Mouse (Mus musculus) CH12.LX (cell line): Measurements from ENCODE around the gene Lrrc30. TPM values are rescaled to one million over a fixed set of nuclear protein-coding genes. Genes with fewer than 3 reads are reported as not detected.

Experiments
- DNase-seq: peaks from one replicate; pipeline ENCODE4 v3.0.0-alpha.2; 2013; ENCODE audit errors: extremely low read depth
- H3K27ac ChIP-seq: 2 replicates; pipeline ENCODE4 v1.5.1; 2012; ENCODE audit warnings: low read depth, mild to moderate bottlenecking, control low read depth, moderate library complexity; ENCODE audit not compliant: insufficient read depth
- H3K27me3 ChIP-seq: replicated peaks from 2 replicates; pipeline ENCODE3; 2012; ENCODE audit warnings: inconsistent platforms
- H3K36me3 ChIP-seq, 2 experiments: replicated peaks in 1 of 2; 2 replicates each; pipeline versions ENCODE3 to v1.6.1; 2012; ENCODE audit warnings: inconsistent platforms in 1 of 2, low read length in 1 of 2, mild to moderate bottlenecking in 1 of 2, mixed read lengths in 1 of 2, moderate library complexity in 1 of 2; ENCODE audit not compliant: control insufficient read depth in 1 of 2, insufficient read depth in 1 of 2
- H3K4me1 ChIP-seq, 2 experiments: 2 replicates each; pipeline ENCODE4 v1.6.1; 2012; ENCODE audit warnings: inconsistent platforms in 1 of 2, moderate library complexity in 1 of 2; ENCODE audit not compliant: insufficient read depth in 2 of 2, control insufficient read depth in 1 of 2
- H3K4me2 ChIP-seq: 2 replicates; pipeline ENCODE4 v1.6.1; 2012; ENCODE audit warnings: low read depth, mild to moderate bottlenecking, control low read depth; ENCODE audit not compliant: poor library complexity, insufficient read depth, severe bottlenecking
- H3K4me3 ChIP-seq, 3 experiments: fragments of 150-350 bp in 1 of 3; sonication (generic) in 1 of 3; replicated peaks in 1 of 3; 2 replicates each; pipeline versions ENCODE3 to v1.5.1; 2011 to 2012; ENCODE audit warnings: low read depth in 2 of 3, low read length in 2 of 3, mild to moderate bottlenecking in 2 of 3, moderate library complexity in 2 of 3, control low read depth in 1 of 3, improper control_type of control experiment in 1 of 3, inconsistent platforms in 1 of 3, mixed read lengths in 1 of 3; ENCODE audit not compliant: poor library complexity in 1 of 3
- H3K79me2 ChIP-seq: replicated peaks from 2 replicates; pipeline ENCODE4 v1.6.1; 2012; ENCODE audit warnings: mild to moderate bottlenecking, moderate library complexity; ENCODE audit not compliant: control insufficient read depth, poor library complexity, insufficient read depth, severe bottlenecking; ENCODE audit errors: extremely low read depth
- H3K9ac ChIP-seq: 2 replicates; pipeline ENCODE4 v1.6.1; 2012; ENCODE audit warnings: low read depth, mild to moderate bottlenecking, control low read depth, moderate library complexity; ENCODE audit not compliant: insufficient read depth
- H3K9me3 ChIP-seq: replicated peaks from 2 replicates; pipeline ENCODE3; 2012; ENCODE audit warnings: low read length, inconsistent platforms, mixed read lengths
- BHLHE40 ChIP-seq: IDR thresholded peaks from 2 replicates; pipeline ENCODE4 v1.6.1; 2011; ENCODE audit warnings: mild to moderate bottlenecking, low read depth, low read length, improper control_type of control experiment
- CHD1 ChIP-seq: IDR thresholded peaks from 2 replicates; pipeline ENCODE4 v1.6.1; 2012; ENCODE audit warnings: low read depth, low read length, improper control_type of control experiment, inconsistent platforms
- CHD2 ChIP-seq: IDR thresholded peaks from 2 replicates; pipeline ENCODE4 v1.6.1; 2011; ENCODE audit warnings: low read length, improper control_type of control experiment
- CTCF ChIP-seq, 2 experiments: IDR thresholded peaks in 1 of 2; conservative IDR thresholded peaks in 1 of 2; 2 replicates each; pipeline ENCODE4 v1.5.1; 2011 to 2012; ENCODE audit warnings: low read depth in 2 of 2, low read length in 2 of 2, improper control_type of control experiment in 1 of 2, inconsistent platforms in 1 of 2, mild to moderate bottlenecking in 1 of 2, moderate library complexity in 1 of 2
- IRF4 ChIP-seq: IDR thresholded peaks from 2 replicates; pipeline ENCODE4 v1.6.1; 2014; ENCODE audit warnings: low read depth, mild to moderate bottlenecking, inconsistent platforms, low read length, improper control_type of control experiment
- JUND ChIP-seq: conservative IDR thresholded peaks from 2 replicates; pipeline ENCODE4 v1.6.1; 2011; ENCODE audit warnings: low read depth, low read length, improper control_type of control experiment
- KAT2A ChIP-seq: IDR thresholded peaks from 2 replicates; pipeline ENCODE4 v1.6.1; 2012; ENCODE audit warnings: low read length, improper control_type of control experiment, inconsistent platforms; ENCODE audit not compliant: insufficient replicate concordance
- MAFK ChIP-seq: IDR thresholded peaks from 2 replicates; pipeline ENCODE4 v1.6.1; 2011; ENCODE audit warnings: low read length, improper control_type of control experiment; ENCODE audit not compliant: insufficient replicate concordance
- MAX ChIP-seq: IDR thresholded peaks from 2 replicates; pipeline ENCODE4 v1.6.1; 2011; ENCODE audit warnings: low read length, improper control_type of control experiment
- MAZ ChIP-seq: IDR thresholded peaks from 2 replicates; pipeline ENCODE4 v1.6.1; 2012; ENCODE audit warnings: low read depth, mild to moderate bottlenecking, inconsistent platforms, low read length, improper control_type of control experiment, moderate library complexity
- MXI1 ChIP-seq: IDR thresholded peaks from 2 replicates; pipeline ENCODE4 v1.6.1; 2011; ENCODE audit warnings: mild to moderate bottlenecking, low read depth, low read length, improper control_type of control experiment
- MYC ChIP-seq: IDR thresholded peaks from 2 replicates; pipeline ENCODE4 v1.6.1; 2011; ENCODE audit warnings: low read depth, mild to moderate bottlenecking, improper control_type of control experiment, low read length
- NRF1 ChIP-seq: IDR thresholded peaks from 2 replicates; pipeline ENCODE4 v1.6.1; 2014; ENCODE audit warnings: low read depth, mild to moderate bottlenecking, inconsistent platforms, low read length, improper control_type of control experiment, moderate library complexity
- PAX5 ChIP-seq: IDR thresholded peaks from 2 replicates; pipeline ENCODE4 v1.6.1; 2012; ENCODE audit warnings: low read length, inconsistent platforms, mixed read lengths
- POLR2A ChIP-seq: IDR thresholded peaks from 2 replicates; pipeline ENCODE4 v1.6.1; 2011; ENCODE audit warnings: low read depth, mild to moderate bottlenecking, improper control_type of control experiment, low read length
- POLR2AphosphoS2 ChIP-seq: IDR thresholded peaks from 2 replicates; pipeline ENCODE4 v1.6.1; 2011; ENCODE audit warnings: low read depth, low read length, improper control_type of control experiment
- RAD21 ChIP-seq: IDR thresholded peaks from 2 replicates; pipeline ENCODE4 v1.6.1; 2011; ENCODE audit warnings: low read depth, mild to moderate bottlenecking, low read length, improper control_type of control experiment, moderate library complexity
- RCOR1 ChIP-seq: conservative IDR thresholded peaks from 2 replicates; pipeline ENCODE4 v1.6.1; 2012; ENCODE audit warnings: low read depth, mild to moderate bottlenecking, inconsistent platforms, low read length, improper control_type of control experiment
- SIN3A ChIP-seq: IDR thresholded peaks from 2 replicates; pipeline ENCODE4 v1.6.1; 2012; ENCODE audit warnings: low read length, improper control_type of control experiment, inconsistent platforms
- SMC3 ChIP-seq: IDR thresholded peaks from 2 replicates; pipeline ENCODE4 v1.6.1; 2011; ENCODE audit warnings: low read depth, low read length, improper control_type of control experiment
- TBP ChIP-seq: conservative IDR thresholded peaks from 2 replicates; pipeline ENCODE4 v1.6.1; 2011; ENCODE audit warnings: low read depth, low read length, improper control_type of control experiment
- TCF12 ChIP-seq: IDR thresholded peaks from 2 replicates; pipeline ENCODE4 v1.6.1; 2014; ENCODE audit warnings: low read depth, mild to moderate bottlenecking, inconsistent platforms, low read length, improper control_type of control experiment
- USF2 ChIP-seq: conservative IDR thresholded peaks from 2 replicates; pipeline ENCODE4 v1.6.1; 2011; ENCODE audit warnings: low read depth, low read length, improper control_type of control experiment
- ZMIZ1 ChIP-seq: IDR thresholded peaks from 2 replicates; pipeline ENCODE4 v1.6.1; 2012; ENCODE audit warnings: low read depth, mild to moderate bottlenecking, inconsistent platforms, low read length, improper control_type of control experiment
- dilution Hi-C: fragments of 300-500 bp; cut with MboI; formaldehyde crosslinking; loops from 2 replicates; pipeline ENCODE4 v1.14.3; 2020; ENCODE audit warnings: low sequenced_read_pairs; ENCODE audit not compliant: extremely low pct_unique_long_range_greater_than_20kb, extremely low pct_ligation_motif_present
- in situ Hi-C: fragments of 300-500 bp; cut with MboI; formaldehyde crosslinking; loops from 3 replicates; pipeline ENCODE4 v1.14.3; 2019; ENCODE audit warnings: low sequenced_read_pairs, low pct_ligation_motif_present, low pct_unique_long_range_greater_than_20kb, mixed read lengths
- polyA plus RNA-seq: library from polyadenylated mRNA; unstranded; fragments of >175 nt; gene quantifications from 2 replicates; pipeline ENCODE4 v1.2.1, GENCODE M21; 2012; ENCODE audit warnings: low read depth; ENCODE audit not compliant: insufficient read length
- total RNA-seq, 2 experiments: library from RNA; depleted of rRNA; stranded (reverse); fragments of 300-350 nt in 1 of 2; fragments of >200 nt in 1 of 2; gene quantifications; 2 replicates each; pipeline ENCODE4 v1.2.3; 2012 to 2014

Lrrc30 gene
- total and polyA plus RNA-seq, 3 experiments: not detected

DNA sequence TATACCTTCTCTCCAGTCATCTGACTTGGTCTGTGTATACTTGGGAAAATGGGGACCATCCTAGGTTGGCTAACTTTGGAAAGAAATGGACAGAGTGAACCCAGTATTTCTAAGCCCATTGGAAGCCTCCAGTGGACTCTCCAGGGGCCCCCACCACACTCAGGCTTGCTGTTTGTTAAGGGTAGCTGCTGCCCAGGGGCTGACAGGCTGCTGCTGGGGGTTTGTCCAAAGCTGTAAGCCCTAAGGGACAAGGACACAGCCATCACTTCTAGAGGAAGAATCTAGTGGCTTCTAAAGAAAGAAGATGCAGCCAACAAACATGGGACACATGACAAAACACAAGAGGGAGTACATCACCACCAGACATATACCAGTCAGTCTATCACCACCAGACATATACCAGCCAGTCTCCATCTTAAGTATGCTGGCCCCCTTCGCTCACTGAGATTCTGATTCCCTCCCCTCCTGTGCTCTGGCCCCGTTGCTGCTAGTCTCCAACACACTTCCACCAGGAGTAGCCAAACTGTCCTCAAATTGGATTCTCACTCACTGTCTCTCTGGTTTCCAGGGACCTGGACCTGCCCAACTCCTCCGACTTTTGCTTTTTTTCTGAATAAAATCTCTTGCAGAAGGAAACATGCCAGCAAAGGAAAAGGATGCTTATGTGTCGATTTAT is 49.7 kb downstream of the Lrrc30 start:
- H3K79me2 ChIP-seq: no peaks in the 10 kb centered on the region
- H3K9ac ChIP-seq: no peak overlapping the region
- H3K4me3 ChIP-seq: no peak overlapping the region
- no peaks in the 10 kb centered on the region for H3K4me1 ChIP-seq
- no peaks in the 10 kb centered on the region for H3K36me3 ChIP-seq
- DNase-seq: no peak
- H3K9me3 ChIP-seq: peaks cover 63% of the 10 kb centered on the region
- in situ Hi-C loops (no loop called here), dilution Hi-C loops (no loop called here)
- H3K27ac ChIP-seq: no peak overlapping the region
- H3K4me2 ChIP-seq: no peak overlapping the region
- TF ChIP-seq SMC3 (no peak), MYC (no peak), ZMIZ1 (no peak), CTCF (conservative IDR thresholded peaks at IDR 0.05 in 1 of 2, IDR thresholded peaks at IDR 0.05 in 1 of 2; ENCODE audit: low read depth in 2 of 2, low read length in 2 of 2) (no peak), PAX5 (no peak), MAFK (no peak), POLR2A (no peak), RCOR1 (no peak), MAZ (no peak), JUND (no peak), CHD2 (no peak), IRF4 (no peak), USF2 (no peak)
- H3K27me3 ChIP-seq: no peaks in the 10 kb centered on the region

DNA sequence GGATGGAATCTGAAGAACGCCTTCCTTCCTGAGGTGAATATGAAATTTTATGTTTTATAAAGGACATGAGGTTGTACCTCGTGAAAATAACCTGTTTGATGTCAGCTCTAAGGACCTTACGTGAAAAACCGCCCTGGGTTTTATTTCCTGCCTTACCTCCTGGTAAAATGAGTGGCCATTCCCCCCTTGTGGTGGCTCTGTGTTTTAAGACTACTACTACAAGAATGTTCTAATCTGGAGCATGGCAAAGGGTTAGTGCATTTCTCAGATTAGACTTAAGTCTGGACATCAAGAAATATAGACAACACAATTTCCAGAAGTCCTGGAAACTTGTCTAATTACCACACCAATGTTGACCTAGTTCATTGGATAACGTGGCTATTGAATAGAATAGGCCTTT is 50.7 kb downstream of the Lrrc30 start:
- H3K79me2 ChIP-seq: no peaks in the 10 kb centered on the region
- dilution Hi-C loops (no loop called here), in situ Hi-C loops (no loop called here)

More for the DNA sequence above, 50.7 kb downstream of the Lrrc30 start:
- no peak for DNase-seq
- Histone ChIP-seq H3K4me1 (no peaks in the 10 kb centered on the region), H3K36me3 (no peaks in the 10 kb centered on the region), H3K27me3 (no peaks in the 10 kb centered on the region), H3K4me2 (no peak overlapping the region), H3K9me3 (peaks cover 61% of the 10 kb centered on the region), H3K9ac (no peak overlapping the region), H3K4me3 (no peak overlapping the region), H3K27ac (no peak overlapping the region)
- TF ChIP-seq JUND (no peak), MAX (no peak), POLR2A (no peak), SIN3A (no peak), RAD21 (no peak), BHLHE40 (no peak), NRF1 (no peak), POLR2AphosphoS2 (no peak), CHD1 (no peak), KAT2A (no peak), TCF12 (no peak), MXI1 (no peak), ZMIZ1 (no peak), TBP (no peak), MYC (no peak)

Other genes with a start within 250 kb of the Lrrc30 start
- gene Lama1, start 64.5 kb upstream of the Lrrc30 start, total RNA-seq (2012; rRNA removed): not detected in 2 replicates
- not detected in 2 replicates for gene Lama1, start 64.5 kb upstream of the Lrrc30 start, total RNA-seq (2014; rRNA removed)
- not detected in 2 replicates for gene Lama1, start 64.5 kb upstream of the Lrrc30 start, polyA plus RNA-seq